Mouse (Mus musculus) forebrain, embryonic 11.5 days (tissue): ENCODE results near the gene Dupd1. TPM values are rescaled to one million over a fixed set of nuclear protein-coding genes. Genes with fewer than 3 reads are reported as not detected.
A peak's percentile ranks its signal among the peaks of the same experiment; 100 is the strongest.
"Not testable (repeated sequence)": the region's sequence is repeated elsewhere in the genome, so short reads cannot be mapped to it uniquely, and the experiment has no call there.

Source experiments
- ATAC-seq: fragments of 200-750 bp; cut with Nextera tagmentation; replicated peaks from 2 replicates; pipeline ENCODE4 v1.8.0; 2017; ENCODE audit warnings: moderate TSS enrichment; ENCODE audit not compliant: low FRiP score
- DNase-seq: peaks from one replicate; pipeline ENCODE4 v3.0.0-alpha.2; 2017; ENCODE audit warnings: low spot score
- H3K27ac ChIP-seq: fragments of 300-500 bp; sonication (generic); 2 replicates; pipeline ENCODE4 v1.5.1; 2014; ENCODE audit warnings: low read depth, low read length
- H3K27me3 ChIP-seq: fragments of 300-500 bp; sonication (generic); 2 replicates; pipeline ENCODE4 v1.6.1; 2014; ENCODE audit warnings: mild to moderate bottlenecking, low read length, mixed read lengths; ENCODE audit not compliant: control insufficient read depth, insufficient read depth
- H3K36me3 ChIP-seq: fragments of 300-500 bp; sonication (generic); 2 replicates; pipeline ENCODE4 v1.6.1; 2014; ENCODE audit warnings: mild to moderate bottlenecking, low read length, moderate library complexity, mixed read lengths; ENCODE audit not compliant: control insufficient read depth, insufficient read depth
- H3K4me1 ChIP-seq: fragments of 300-500 bp; sonication (generic); replicated peaks from 2 replicates; pipeline ENCODE4 v1.6.1; 2014; ENCODE audit warnings: low read length, mixed read lengths; ENCODE audit not compliant: control insufficient read depth, insufficient read depth
- H3K4me2 ChIP-seq: fragments of 300-500 bp; sonication (generic); 2 replicates; pipeline ENCODE4 v1.6.1; 2014; ENCODE audit warnings: low read depth, mild to moderate bottlenecking, low read length, moderate library complexity, mixed read lengths; ENCODE audit not compliant: severe bottlenecking
- H3K4me3 ChIP-seq: fragments of 300-500 bp; sonication (generic); 2 replicates; pipeline ENCODE4 v1.5.1; 2014; ENCODE audit warnings: low read depth, low read length
- H3K9ac ChIP-seq: fragments of 300-500 bp; sonication (generic); 2 replicates; pipeline ENCODE4 v1.6.1; 2014; ENCODE audit warnings: low read length
- H3K9me3 ChIP-seq: fragments of 300-500 bp; sonication (generic); 2 replicates; pipeline ENCODE4 v1.6.1; 2016; ENCODE audit warnings: low read length, mixed read lengths; ENCODE audit not compliant: control insufficient read depth
- WGBS: fragments of 180-500 bp; shearing (Covaris S2); extraction: QIAGEN DNeasy Blood & Tissue Kit; methylation state at CpG from one replicate; pipeline ENCODE4 v1.1.7; 2014; 5-methylcytosine and 5-hydroxymethylcytosine counted together
- polyA plus RNA-seq: library from polyadenylated mRNA; unstranded; fragments of >200 nt; fragmentation: Nextera tagmentation; extraction: Ambion mirVana; gene quantifications from 2 replicates; pipeline ENCODE4 v1.2.1, GENCODE M21; 2014

The Dupd1 gene
- polyA plus RNA-seq, 1 experiment from 2014 or later = not detected

DNA sequence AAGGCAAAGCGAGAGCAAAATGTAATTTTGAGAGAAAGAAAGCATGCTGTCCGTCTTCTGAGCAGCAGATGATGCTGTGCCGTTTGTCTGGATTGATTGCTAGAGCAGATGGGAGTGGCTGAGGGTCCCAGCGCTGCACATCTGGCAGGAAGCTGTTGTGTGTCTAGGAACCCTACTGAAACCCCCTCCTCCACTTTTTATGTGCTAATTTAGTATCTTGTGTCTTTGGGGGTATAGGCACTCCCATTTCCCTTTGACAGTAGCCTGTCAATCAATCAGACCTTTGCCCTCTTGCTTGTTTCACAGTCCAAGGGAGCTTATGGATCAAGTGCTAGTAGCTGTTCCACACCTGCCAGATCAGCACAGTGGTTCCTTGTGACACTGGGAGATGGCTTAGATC is 41.3 kb downstream of the Dupd1 start:
- no peak for ATAC-seq

DNA sequence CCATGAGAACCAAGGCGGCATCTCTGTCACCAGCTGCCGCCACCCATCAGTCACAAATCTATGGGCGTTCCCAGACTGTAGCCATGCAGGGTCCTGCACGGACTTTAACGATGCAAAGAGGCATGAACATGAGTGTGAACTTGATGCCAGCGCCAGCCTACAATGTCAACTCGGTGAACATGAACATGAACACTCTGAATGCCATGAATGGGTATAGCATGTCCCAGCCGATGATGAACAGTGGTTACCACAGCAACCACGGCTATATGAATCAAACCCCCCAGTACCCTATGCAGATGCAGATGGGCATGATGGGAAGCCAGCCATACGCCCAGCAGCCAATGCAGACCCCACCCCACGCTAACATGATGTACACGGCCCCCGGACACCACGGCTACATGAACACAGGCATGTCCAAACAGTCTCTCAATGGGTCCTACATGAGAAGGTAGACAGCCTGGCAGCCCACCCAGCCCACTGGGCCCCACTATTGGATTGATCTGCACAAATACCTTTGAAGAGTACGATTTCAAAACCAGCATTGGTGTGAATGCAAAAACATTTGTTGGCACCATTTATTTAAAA is 43.9 kb downstream of the Dupd1 start:
- H3K27ac ChIP-seq, H3K36me3 ChIP-seq, H3K4me2 ChIP-seq, H3K4me3 ChIP-seq, H3K4me1 ChIP-seq, H3K9ac ChIP-seq, ATAC-seq, H3K9me3 ChIP-seq, H3K27me3 ChIP-seq: not testable (repeated sequence)
- peak; percentile 46 for DNase-seq
- WGBS = 94% methylated on average over 15 of the region's 15 CpGs

More for the DNA sequence above, 41.3 kb downstream of the Dupd1 start:
- Histone ChIP-seq H3K27ac (no peak overlapping the region), H3K4me2 (no peak overlapping the region), H3K4me1 (no peaks in the 10 kb centered on the region), H3K36me3 (peaks cover 8% of the 10 kb centered on the region), H3K9ac (no peak overlapping the region), H3K27me3 (no peaks in the 10 kb centered on the region), H3K9me3 (no peaks in the 10 kb centered on the region), H3K4me3 (no peak overlapping the region)
- 79% methylated on average over 4 of the region's 4 CpGs for WGBS
- DNase-seq = no peak

DNA sequence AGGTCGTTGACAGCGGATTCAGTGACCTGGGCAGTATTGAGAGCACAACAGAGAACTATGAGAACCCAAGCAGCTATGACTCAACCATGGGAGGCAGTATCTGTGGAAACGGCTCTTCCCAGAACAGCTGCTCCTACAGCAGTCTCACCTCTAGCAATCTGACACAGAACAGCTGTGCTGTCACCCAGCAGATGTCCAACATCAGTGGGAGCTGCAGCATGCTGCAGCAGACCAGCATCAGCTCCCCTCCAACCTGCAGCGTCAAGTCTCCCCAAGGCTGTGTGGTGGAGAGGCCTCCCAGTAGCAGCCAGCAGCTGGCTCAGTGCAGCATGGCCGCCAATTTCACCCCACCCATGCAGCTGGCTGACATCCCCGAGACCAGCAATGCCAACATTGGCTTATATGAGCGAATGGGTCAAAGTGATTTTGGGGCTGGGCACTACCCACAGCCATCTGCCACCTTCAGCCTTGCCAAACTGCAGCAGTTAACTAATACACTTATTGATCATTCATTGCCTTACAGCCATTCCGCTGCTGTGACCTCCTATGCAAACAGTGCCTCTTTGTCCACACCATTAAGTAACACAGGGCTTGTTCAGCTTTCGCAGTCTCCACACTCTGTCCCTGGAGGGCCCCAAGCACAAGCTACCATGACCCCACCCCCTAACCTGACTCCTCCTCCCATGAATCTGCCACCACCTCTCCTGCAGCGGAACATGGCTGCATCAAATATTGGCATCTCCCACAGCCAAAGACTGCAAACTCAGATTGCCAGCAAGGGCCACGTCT is 44.5 kb downstream of the Dupd1 start:
- Histone ChIP-seq H3K9ac (no peak overlapping the region), H3K36me3 (peaks cover 8% of the 10 kb centered on the region), H3K4me3 (no peak overlapping the region), H3K9me3 (no peaks in the 10 kb centered on the region), H3K4me2 (no peak overlapping the region), H3K4me1 (no peaks in the 10 kb centered on the region), H3K27ac (no peak overlapping the region), H3K27me3 (no peaks in the 10 kb centered on the region)
- 92% methylated on average over 11 of the region's 11 CpGs for WGBS
- DNase-seq (peak; percentile 47), ATAC-seq (no peak)

DNA sequence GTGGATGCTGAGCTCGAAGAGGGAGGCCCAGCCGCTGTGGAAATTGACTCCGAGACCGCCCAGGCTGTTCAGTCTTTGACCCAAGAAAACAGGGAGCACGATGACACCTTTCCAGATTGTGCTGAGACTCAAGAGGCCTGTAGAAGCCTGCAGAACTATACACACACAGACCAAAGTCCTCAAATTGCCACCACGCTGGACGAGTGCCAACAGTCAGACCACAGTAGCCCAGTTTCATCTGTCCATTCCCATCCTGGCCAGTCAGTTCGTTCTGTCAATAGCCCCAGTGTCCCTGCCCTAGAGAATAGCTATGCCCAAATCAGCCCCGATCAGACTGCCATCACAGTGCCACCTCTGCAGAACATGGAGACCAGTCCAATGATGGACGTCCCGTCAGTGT is 45.2 kb downstream of the Dupd1 start:
- Histone ChIP-seq H3K36me3 (peaks cover 8% of the 10 kb centered on the region), H3K27me3 (no peaks in the 10 kb centered on the region), H3K4me1 (no peaks in the 10 kb centered on the region), H3K9ac (no peak overlapping the region), H3K9me3 (no peaks in the 10 kb centered on the region), H3K4me3 (no peak overlapping the region), H3K4me2 (no peak overlapping the region), H3K27ac (no peak overlapping the region)
- DNase-seq = peak; percentile 42
- WGBS = 96% methylated on average over 11 of the region's 11 CpGs
- ATAC-seq = no peak

DNA sequence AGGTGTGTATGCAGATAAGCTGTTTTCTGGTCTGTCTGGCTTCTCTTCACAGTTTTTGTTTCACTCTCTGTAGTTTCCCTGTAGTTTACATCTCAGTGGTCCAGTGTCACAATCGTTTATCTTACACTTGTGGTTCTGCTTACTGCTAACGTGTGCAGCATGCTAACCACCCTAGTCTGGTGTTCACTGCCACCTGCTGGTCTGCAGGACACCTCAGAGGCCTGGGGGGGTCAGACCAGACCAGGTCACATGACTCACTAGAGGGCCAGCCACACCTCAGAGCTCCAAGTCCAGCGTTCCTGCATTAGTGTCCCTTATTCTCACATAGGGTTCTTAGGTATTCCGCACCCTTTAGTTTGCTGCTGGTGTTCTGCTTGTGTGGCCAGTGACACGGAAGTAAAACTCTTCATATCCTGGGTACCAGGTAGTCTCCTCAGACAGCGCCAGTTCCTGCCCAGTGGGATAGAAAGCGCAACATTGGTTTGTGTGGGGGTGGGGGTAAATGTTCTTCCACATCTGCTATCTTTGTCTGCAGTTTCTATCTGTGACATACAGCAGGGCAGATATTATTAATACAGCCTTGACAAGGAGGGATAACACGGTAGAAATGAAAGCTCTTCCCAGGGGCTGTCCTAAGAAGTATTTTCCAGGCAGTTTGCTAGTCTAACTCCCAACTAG is 51.8 kb downstream of the Dupd1 start:
- no peak overlapping the region for H3K9ac ChIP-seq
- DNase-seq (no peak), ATAC-seq (no peak)
- peaks cover 2% of the 10 kb centered on the region; the same call in 1 of the 2 replicates for H3K4me1 ChIP-seq
- H3K27me3 ChIP-seq = no peaks in the 10 kb centered on the region
- WGBS = 84% methylated on average over 8 of the region's 8 CpGs
- H3K36me3 ChIP-seq = peaks cover 8% of the 10 kb centered on the region
- no peak overlapping the region for H3K27ac ChIP-seq
- H3K4me2 ChIP-seq = no peak overlapping the region
- H3K4me3 ChIP-seq = no peak overlapping the region
- no peaks in the 10 kb centered on the region for H3K9me3 ChIP-seq

DNA sequence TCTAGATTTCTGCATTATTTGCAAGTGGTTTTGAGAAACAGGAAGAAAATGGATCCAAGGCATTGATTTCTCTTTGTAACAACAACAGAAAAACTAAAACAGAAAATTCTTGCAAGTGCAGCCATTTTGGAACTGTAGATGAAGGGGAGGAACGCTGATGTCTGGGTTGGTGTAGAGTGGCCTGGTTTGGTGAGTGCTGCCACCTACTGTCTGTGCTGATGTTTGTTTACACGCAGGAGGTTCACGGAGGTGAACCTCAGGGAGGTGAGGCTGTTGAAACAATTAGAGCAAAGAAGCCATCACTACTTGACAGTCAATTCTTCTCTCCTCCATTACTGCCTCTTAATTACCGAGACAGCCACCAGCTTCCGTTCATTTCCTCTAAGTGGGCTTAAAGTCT is 54.7 kb downstream of the Dupd1 start:
- no peak overlapping the region for H3K27ac ChIP-seq
- 27% methylated on average over 5 of the region's 5 CpGs for WGBS
- no peaks in the 10 kb centered on the region for H3K9me3 ChIP-seq
- H3K4me1 ChIP-seq = peaks cover 2% of the 10 kb centered on the region; the same call in 1 of the 2 replicates
- ATAC-seq (peak; percentile 75; the same call in 1 of the 2 replicates), DNase-seq (peak; percentile 78)
- H3K36me3 ChIP-seq = peaks cover 8% of the 10 kb centered on the region
- no peak overlapping the region for H3K4me3 ChIP-seq
- no peak overlapping the region for H3K9ac ChIP-seq
- no peak overlapping the region for H3K4me2 ChIP-seq
- no peaks in the 10 kb centered on the region for H3K27me3 ChIP-seq

DNA sequence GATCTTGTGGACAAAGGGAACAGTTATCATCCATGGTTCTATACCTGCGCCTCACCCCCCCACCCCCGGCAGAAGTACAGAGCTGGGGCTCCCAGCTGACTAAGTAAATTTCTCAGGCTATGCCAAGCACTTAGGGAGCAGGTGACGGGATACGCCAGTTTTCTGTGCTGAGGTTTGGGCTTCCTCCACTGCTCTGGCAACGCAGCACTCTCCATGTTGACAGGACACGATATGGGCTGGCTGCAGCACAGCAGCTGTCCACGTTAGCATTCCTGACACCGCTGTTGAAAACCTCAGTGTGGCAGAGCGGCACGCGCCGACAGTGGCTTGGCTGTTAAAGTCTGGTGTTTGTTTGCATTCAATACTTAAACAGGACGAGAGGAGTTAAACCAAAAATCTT is 55.2 kb downstream of the Dupd1 start:
- Histone ChIP-seq H3K4me1 (peaks cover 2% of the 10 kb centered on the region; the same call in 1 of the 2 replicates), H3K4me3 (no peak overlapping the region), H3K4me2 (no peak overlapping the region), H3K36me3 (peaks cover 8% of the 10 kb centered on the region), H3K9ac (no peak overlapping the region), H3K9me3 (no peaks in the 10 kb centered on the region), H3K27ac (no peak overlapping the region), H3K27me3 (no peaks in the 10 kb centered on the region)
- DNase-seq (no peak), ATAC-seq (no peak)
- 79% methylated on average over 13 of the region's 13 CpGs for WGBS

DNA sequence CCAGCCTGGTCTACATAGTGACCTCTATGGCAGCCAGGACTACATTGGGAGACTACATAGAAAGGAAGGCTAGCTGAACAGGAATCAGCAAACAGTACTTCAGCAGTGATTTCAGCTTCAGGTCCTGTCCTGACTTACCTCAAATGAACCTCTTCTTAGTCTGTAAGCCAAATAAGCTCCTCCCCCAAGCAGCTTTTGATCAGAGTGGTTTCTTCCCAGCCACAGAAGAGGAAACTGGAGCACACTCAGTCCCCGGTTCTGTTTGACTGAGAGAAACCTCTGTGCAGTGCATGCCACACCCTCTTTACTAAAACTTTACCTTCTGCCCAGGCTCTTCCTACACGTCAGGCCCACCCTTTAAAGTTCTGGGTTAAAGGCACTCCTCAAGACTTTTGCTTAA is 60.6 kb downstream of the Dupd1 start:
- ATAC-seq = no peak
- no peak overlapping the region for H3K9ac ChIP-seq
- no peak overlapping the region for H3K27ac ChIP-seq
- H3K4me1 ChIP-seq = peaks cover 2% of the 10 kb centered on the region; the same call in 1 of the 2 replicates
- no peaks in the 10 kb centered on the region for H3K27me3 ChIP-seq
- no peak overlapping the region for H3K4me3 ChIP-seq
- WGBS = 84% methylated on average over 2 of the region's 2 CpGs
- no peaks in the 10 kb centered on the region for H3K36me3 ChIP-seq
- H3K9me3 ChIP-seq = no peaks in the 10 kb centered on the region
- H3K4me2 ChIP-seq = no peak overlapping the region
- DNase-seq = no peak
